Mouse (Mus musculus) ES-E14 (cell line): ENCODE results near the gene Cnot10. TPM values are rescaled to one million over a fixed set of nuclear protein-coding genes. Genes with fewer than 3 reads are reported as not detected.
A peak's percentile ranks its signal among the peaks of the same experiment; 100 is the strongest.

Source experiments
- DNase-seq: peaks from one replicate; pipeline ENCODE4 v3.0.0-alpha.2; 2013; ENCODE audit warnings: low read depth, low spot score
- H3K27ac ChIP-seq: 2 replicates; pipeline ENCODE4 v1.5.1; 2012; ENCODE audit warnings: low read depth, mild to moderate bottlenecking, low read length, moderate library complexity, mixed read lengths; ENCODE audit not compliant: poor library complexity, insufficient read depth, severe bottlenecking
- H3K36me3 ChIP-seq: 2 replicates; pipeline ENCODE4 v1.6.1; 2012; ENCODE audit warnings: mild to moderate bottlenecking, low read length, moderate library complexity, mixed read lengths; ENCODE audit not compliant: control insufficient read depth, poor library complexity, insufficient read depth, severe bottlenecking
- H3K4me1 ChIP-seq, 2 experiments: fragments of 150-350 bp in 1 of 2; sonication (generic) in 1 of 2; 2 replicates each; pipeline ENCODE4 v1.6.1; 2012; ENCODE audit warnings: low read length in 2 of 2, mild to moderate bottlenecking in 1 of 2, mixed read lengths in 1 of 2; ENCODE audit not compliant: control insufficient read depth in 2 of 2, insufficient read depth in 2 of 2, poor library complexity in 1 of 2
- H3K4me3 ChIP-seq, 2 experiments: fragments of 150-350 bp in 1 of 2; sonication (generic) in 1 of 2; 2 replicates each; pipeline ENCODE4 v1.5.1; 2012; ENCODE audit warnings: low read length in 2 of 2, low read depth in 1 of 2, mild to moderate bottlenecking in 1 of 2, mixed read lengths in 1 of 2; ENCODE audit not compliant: insufficient read depth in 1 of 2, poor library complexity in 1 of 2, severe bottlenecking in 1 of 2
- H3K9ac ChIP-seq: 2 replicates; pipeline ENCODE4 v1.6.1; 2012; ENCODE audit warnings: low read depth, mild to moderate bottlenecking, low read length, mixed read lengths; ENCODE audit not compliant: poor library complexity, insufficient read depth, severe bottlenecking
- H3K9me3 ChIP-seq: fragments of 150-350 bp; sonication (generic); 2 replicates; pipeline ENCODE4 v1.6.1; 2012; ENCODE audit warnings: low read depth, mild to moderate bottlenecking, low read length; ENCODE audit not compliant: control insufficient read depth, insufficient read depth
- CHD2 ChIP-seq: IDR thresholded peaks from 2 replicates; pipeline ENCODE4 v1.6.1; 2014; ENCODE audit warnings: mild to moderate bottlenecking, low read depth, low read length, inconsistent platforms
- HCFC1 ChIP-seq: IDR thresholded peaks from 2 replicates; pipeline ENCODE4 v1.6.1; 2012; ENCODE audit warnings: low read length, inconsistent platforms, borderline replicate concordance; ENCODE audit not compliant: insufficient read depth
- MAFK ChIP-seq: IDR thresholded peaks from 2 replicates; pipeline ENCODE4 v1.6.1; 2014; ENCODE audit warnings: mild to moderate bottlenecking, low read depth, low read length, inconsistent platforms; ENCODE audit not compliant: insufficient read depth
- ZC3H11A ChIP-seq: IDR thresholded peaks from 2 replicates; pipeline ENCODE4 v1.6.1; 2012; ENCODE audit warnings: low read depth, mild to moderate bottlenecking, inconsistent platforms, low read length, borderline replicate concordance
- ZNF384 ChIP-seq: IDR thresholded peaks from 2 replicates; pipeline ENCODE4 v1.6.1; 2012; ENCODE audit warnings: low read depth, low read length, inconsistent platforms
- in situ Hi-C, 2 experiments: fragments of 600-800 bp; cut with MboI; formaldehyde crosslinking; loops; one replicate each; pipeline ENCODE4 v1.15.1; 2025; ENCODE audit warnings: low sequenced_read_pairs in 2 of 2, inconsistent platforms in 1 of 2; ENCODE audit not compliant: unreplicated experiment in 2 of 2
- total RNA-seq: library from RNA; depleted of rRNA; stranded (reverse); fragments of 300-350 nt; gene quantifications from 2 replicates; pipeline ENCODE4 v1.2.3, GENCODE M21; 2012

Cnot10 gene
- total RNA-seq, 1 experiment = 73.0 TPM

GRCm38 (mm10) chr9:114660983-114661382, 21.0 kb upstream of the Cnot10 start:
- Histone ChIP-seq H3K36me3 (no peaks in the 10 kb centered on the region), H3K4me3 (no peak overlapping the region), H3K9ac (no peak overlapping the region), H3K4me1 (peaks cover 6 to 8% of the 10 kb centered on the region in 2 experiments; a peak in 2 of 4 replicates), H3K27ac (no peak overlapping the region), H3K9me3 (no peaks in the 10 kb centered on the region)
- no peak for TF ChIP-seq HCFC1
- in situ Hi-C loops = no loop called here
- no peak for DNase-seq

- Histone ChIP-seq H3K9me3 (no peaks in the 10 kb centered on the region), H3K9ac (no peak overlapping the region), H3K36me3 (no peaks in the 10 kb centered on the region), H3K27ac (no peak overlapping the region), H3K4me3 (no peak overlapping the region), H3K4me1 (peaks cover 6 to 8% of the 10 kb centered on the region in 2 experiments; a peak in 2 of 4 replicates)
- TF ChIP-seq ZNF384 (no peak), CHD2 (no peak), MAFK (no peak), HCFC1 (no peak), ZC3H11A (no peak)
- no peak for DNase-seq
- in situ Hi-C loops = no loop called here
Measured at GRCm38 (mm10) chr9:114660506-114660905, 20.5 kb upstream of the Cnot10 start.

GRCm38 (mm10) chr9:114656701-114657100, 16.7 kb upstream of the Cnot10 start:
- in situ Hi-C loops = no loop called here

GRCm38 (mm10) chr9:114655356-114655755, 15.4 kb upstream of the Cnot10 start:
- H3K9me3 ChIP-seq = no peaks in the 10 kb centered on the region
- in situ Hi-C loops = no loop called here
- no peak overlapping the region for H3K9ac ChIP-seq
- H3K27ac ChIP-seq = no peak overlapping the region
- DNase-seq = no peak
- no peaks in the 10 kb centered on the region for H3K36me3 ChIP-seq
- peaks cover 2 to 7% of the 10 kb centered on the region in 2 experiments; a peak in 1 of 4 replicates for H3K4me1 ChIP-seq
- TF ChIP-seq CHD2 (no peak), MAFK (no peak), HCFC1 (no peak), ZC3H11A (no peak), ZNF384 (no peak)
- no peak overlapping the region for H3K4me3 ChIP-seq

More at GRCm38 (mm10) chr9:114656701-114657100, 16.7 kb upstream of the Cnot10 start:
- Histone ChIP-seq H3K4me1 (0 out of 4 replicates have a peak, but pooled peaks cover 0 to 3% of the 10 kb centered on the region in 2 experiments), H3K9me3 (no peaks in the 10 kb centered on the region), H3K9ac (no peak overlapping the region), H3K36me3 (no peaks in the 10 kb centered on the region), H3K27ac (no peak overlapping the region), H3K4me3 (no peak overlapping the region)
- DNase-seq = no peak
- no peak for TF ChIP-seq HCFC1
- TF ChIP-seq ZC3H11A = no peak
- TF ChIP-seq CHD2 = no peak
- TF ChIP-seq ZNF384 = no peak
- TF ChIP-seq MAFK = no peak

GRCm38 (mm10) chr9:114650938-114651634, 11.1 kb upstream of the Cnot10 start:
- peaks cover 4 to 14% of the 10 kb centered on the region in 2 experiments; a peak in 1 of 4 replicates for H3K4me1 ChIP-seq
- no peak for DNase-seq
- H3K9me3 ChIP-seq = no peaks in the 10 kb centered on the region
- no peak overlapping the region; the same call in 1 of the 2 replicates for H3K27ac ChIP-seq
- 0 out of 2 replicates have a peak overlapping the region, but pooled peaks have one; percentile 23 for H3K9ac ChIP-seq
- TF ChIP-seq ZC3H11A (no peak), ZNF384 (no peak), CHD2 (no peak), MAFK (no peak), HCFC1 (no peak)
- in situ Hi-C loops = no loop called here
- H3K4me3 ChIP-seq = peak overlapping the region; percentile 29 to 71; a peak in 3 of 4 replicates
- no peaks in the 10 kb centered on the region for H3K36me3 ChIP-seq
